Mouse (Mus musculus): ENCODE measurements around the gene Naglu. TPM values are rescaled to one million over a fixed set of nuclear protein-coding genes. Genes with fewer than 3 reads are reported as not detected.
A peak's percentile ranks its signal among the peaks of the same experiment; 100 is the strongest.

Gene Naglu
- polyA plus RNA-seq, 1 experiment from 2014 or later: 10.0 TPM

GRCm38 (mm10) chr11:101089931-101090330 lies 20.1 kb downstream of the Naglu start:
- Histone ChIP-seq H3K36me3 (peaks cover 70% of the 10 kb centered on the region), H3K27ac (replicated peaks) (no peak overlapping the region), H3K27me3 (ENCODE audit: low read depth, poor library complexity, severe bottlenecking) (no peaks in the 10 kb centered on the region), H3K4me1 (peaks cover 50% of the 10 kb centered on the region), H3K9me3 (replicated peaks) (no peaks in the 10 kb centered on the region), H3K4me3 (no peak overlapping the region)
- DNase-seq (ENCODE audit: low spot score): no peak
- 87% methylated on average over 1 of the region's 1 CpGs for WGBS

- Histone ChIP-seq H3K27me3 (ENCODE audit: low read depth, poor library complexity, severe bottlenecking) (no peaks in the 10 kb centered on the region), H3K27ac (replicated peaks) (peak overlapping the region; percentile 90), H3K4me1 (peaks cover 30% of the 10 kb centered on the region), H3K36me3 (peaks cover 74% of the 10 kb centered on the region), H3K9me3 (replicated peaks) (no peaks in the 10 kb centered on the region), H3K4me3 (peak overlapping the region; percentile 81)
- 2% methylated on average over 18 of the region's 18 CpGs for WGBS
- DNase-seq (ENCODE audit: low spot score): no peak
Measured at GRCm38 (mm10) chr11:101094930-101095313, 25.1 kb downstream of the Naglu start.

GRCm38 (mm10) chr11:101095314-101096024 lies 25.7 kb downstream of the Naglu start, which contains the start of gene Psmc3ip:
Psmc3ip (minus strand) TSS chr11:101095436.
- WGBS: 1% methylated on average over 43 of the region's 43 CpGs
- peaks cover 74% of the 10 kb centered on the region for H3K36me3 ChIP-seq
- DNase-seq (ENCODE audit: low spot score): peak; percentile 97

GRCm38 (mm10) chr11:101098231-101098630 lies 28.4 kb downstream of the Naglu start:
- DNase-seq (ENCODE audit: low spot score): no peak
- 95% methylated on average over 8 of the region's 8 CpGs for WGBS
- peaks cover 74% of the 10 kb centered on the region for H3K36me3 ChIP-seq

More at GRCm38 (mm10) chr11:101095314-101096024, 25.7 kb downstream of the Naglu start, which contains the start of gene Psmc3ip:
- H3K9me3 ChIP-seq (replicated peaks): no peaks in the 10 kb centered on the region
- peak within 1 kb of the TSS; percentile 90 for H3K27ac ChIP-seq (replicated peaks)
- H3K4me3 ChIP-seq: peak within 1 kb of the TSS; percentile 81
- H3K27me3 ChIP-seq (ENCODE audit: low read depth, poor library complexity, severe bottlenecking): no peaks in the 10 kb centered on the region
- H3K4me1 ChIP-seq: peaks cover 30% of the 10 kb centered on the region

GRCm38 (mm10) chr11:101103011-101103410 lies 33.2 kb downstream of the Naglu start:
- H3K36me3 ChIP-seq: peaks cover 79% of the 10 kb centered on the region
- no peaks in the 10 kb centered on the region for H3K9me3 ChIP-seq (replicated peaks)
- no peak overlapping the region for H3K4me3 ChIP-seq
- 87% methylated on average over 5 of the region's 5 CpGs for WGBS
- H3K27ac ChIP-seq (replicated peaks): no peak overlapping the region
- H3K4me1 ChIP-seq: no peaks in the 10 kb centered on the region
- no peaks in the 10 kb centered on the region for H3K27me3 ChIP-seq (ENCODE audit: low read depth, poor library complexity, severe bottlenecking)
- DNase-seq (ENCODE audit: low spot score): no peak

More at GRCm38 (mm10) chr11:101098231-101098630, 28.4 kb downstream of the Naglu start:
- no peak overlapping the region for H3K27ac ChIP-seq (replicated peaks)
- no peak overlapping the region for H3K4me3 ChIP-seq
- H3K4me1 ChIP-seq: peaks cover 30% of the 10 kb centered on the region
- no peaks in the 10 kb centered on the region for H3K9me3 ChIP-seq (replicated peaks)
- no peaks in the 10 kb centered on the region for H3K27me3 ChIP-seq (ENCODE audit: low read depth, poor library complexity, severe bottlenecking)

- Histone ChIP-seq H3K4me3 (no peak overlapping the region), H3K9me3 (replicated peaks) (no peaks in the 10 kb centered on the region), H3K27ac (replicated peaks) (no peak overlapping the region), H3K27me3 (ENCODE audit: low read depth, poor library complexity, severe bottlenecking) (no peaks in the 10 kb centered on the region), H3K36me3 (peaks cover 30% of the 10 kb centered on the region), H3K4me1 (no peaks in the 10 kb centered on the region)
- no peak for DNase-seq (ENCODE audit: low spot score)
- 81% methylated on average over 4 of the region's 4 CpGs for WGBS
Measured at GRCm38 (mm10) chr11:101109351-101109750, 39.5 kb downstream of the Naglu start.

GRCm38 (mm10) chr11:101110708-101111107 lies 40.9 kb downstream of the Naglu start:
- WGBS: 76% methylated on average over 5 of the region's 5 CpGs
- DNase-seq (ENCODE audit: low spot score): no peak
- Histone ChIP-seq H3K27me3 (ENCODE audit: low read depth, poor library complexity, severe bottlenecking) (no peaks in the 10 kb centered on the region), H3K4me1 (peaks cover 3% of the 10 kb centered on the region; the same call in 1 of the 2 replicates), H3K4me3 (no peak overlapping the region), H3K9me3 (replicated peaks) (no peaks in the 10 kb centered on the region), H3K36me3 (peaks cover 18% of the 10 kb centered on the region), H3K27ac (replicated peaks) (no peak overlapping the region)

- H3K4me1 ChIP-seq: peaks cover 6% of the 10 kb centered on the region; the same call in 1 of the 2 replicates
- 90% methylated on average over 4 of the region's 4 CpGs for WGBS
- DNase-seq (ENCODE audit: low spot score): no peak
- H3K36me3 ChIP-seq: peaks cover 21% of the 10 kb centered on the region
- H3K27me3 ChIP-seq (ENCODE audit: low read depth, poor library complexity, severe bottlenecking): no peaks in the 10 kb centered on the region
- no peak overlapping the region for H3K4me3 ChIP-seq
- no peak overlapping the region for H3K27ac ChIP-seq (replicated peaks)
- no peaks in the 10 kb centered on the region for H3K9me3 ChIP-seq (replicated peaks)
Measured at GRCm38 (mm10) chr11:101111178-101111577, 41.4 kb downstream of the Naglu start.

GRCm38 (mm10) chr11:101112186-101112585 lies 42.4 kb downstream of the Naglu start:
- peaks cover 25% of the 10 kb centered on the region for H3K36me3 ChIP-seq

GRCm38 (mm10) chr11:101115564-101115963 lies 45.8 kb downstream of the Naglu start:
- no peaks in the 10 kb centered on the region for H3K27me3 ChIP-seq (ENCODE audit: low read depth, poor library complexity, severe bottlenecking)
- DNase-seq (ENCODE audit: low spot score): no peak
- peaks cover 30% of the 10 kb centered on the region for H3K4me1 ChIP-seq
- H3K36me3 ChIP-seq: peaks cover 28% of the 10 kb centered on the region
- no peak overlapping the region for H3K4me3 ChIP-seq
- H3K27ac ChIP-seq (replicated peaks): no peak overlapping the region
- 84% methylated on average over 2 of the region's 2 CpGs for WGBS
- H3K9me3 ChIP-seq (replicated peaks): no peaks in the 10 kb centered on the region

More at GRCm38 (mm10) chr11:101112186-101112585, 42.4 kb downstream of the Naglu start:
- Histone ChIP-seq H3K27ac (replicated peaks) (no peak overlapping the region), H3K9me3 (replicated peaks) (no peaks in the 10 kb centered on the region), H3K27me3 (ENCODE audit: low read depth, poor library complexity, severe bottlenecking) (no peaks in the 10 kb centered on the region), H3K4me1 (peaks cover 10% of the 10 kb centered on the region; the same call in 1 of the 2 replicates), H3K4me3 (no peak overlapping the region)
- no peak for DNase-seq (ENCODE audit: low spot score)
- 91% methylated on average over 3 of the region's 3 CpGs for WGBS

- Histone ChIP-seq H3K27me3 (ENCODE audit: low read depth, poor library complexity, severe bottlenecking) (no peaks in the 10 kb centered on the region), H3K36me3 (peaks cover 38% of the 10 kb centered on the region), H3K4me1 (peaks cover 40% of the 10 kb centered on the region), H3K4me3 (peak overlapping the region; percentile 96), H3K27ac (replicated peaks) (no peak overlapping the region), H3K9me3 (replicated peaks) (no peaks in the 10 kb centered on the region)
- no peak for DNase-seq (ENCODE audit: low spot score)
- 57% methylated on average over 4 of the region's 4 CpGs for WGBS
Measured at GRCm38 (mm10) chr11:101118105-101118504, 48.3 kb downstream of the Naglu start.

- WGBS: 1% methylated on average over 39 of the region's 39 CpGs
- peaks cover 40% of the 10 kb centered on the region for H3K4me1 ChIP-seq
Measured at GRCm38 (mm10) chr11:101119131-101119760, 49.4 kb downstream of the Naglu start.

More at GRCm38 (mm10) chr11:101119131-101119760, 49.4 kb downstream of the Naglu start:
- Histone ChIP-seq H3K9me3 (replicated peaks) (no peaks in the 10 kb centered on the region), H3K4me3 (peak overlapping the region; percentile 96), H3K36me3 (peaks cover 43% of the 10 kb centered on the region), H3K27me3 (ENCODE audit: low read depth, poor library complexity, severe bottlenecking) (no peaks in the 10 kb centered on the region), H3K27ac (replicated peaks) (peak overlapping the region; percentile 95)
- DNase-seq (ENCODE audit: low spot score): no peak
